Mouse (Mus musculus) brain, adult 2 months (tissue): ENCODE data around the gene Maco1.

Experiments used
- DNase-seq: peaks from one replicate; pipeline ENCODE4 v3.0.0; 2011; ENCODE audit warnings: low read depth, low spot score

Maco1 gene

GRCm38 (mm10) chr4:134853259-134853636 lies at the start of gene Maco1:
Maco1 (minus strand) TSS chr4:134853345.
- DNase-seq = peak; percentile 99

- DNase-seq = peak; percentile 60
These were observed 48.0 kb upstream of the Maco1 start for GRCm38 (mm10) chr4:134901126-134901525.

GRCm38 (mm10) chr4:134897256-134897655 lies 44.1 kb upstream of the Maco1 start:
- no peak for DNase-seq

GRCm38 (mm10) chr4:134892096-134892495 lies 39.0 kb upstream of the Maco1 start:
- DNase-seq = peak; percentile 51

- peak; percentile 52 for DNase-seq
These were observed 31.2 kb upstream of the Maco1 start for GRCm38 (mm10) chr4:134884364-134884763.

GRCm38 (mm10) chr4:134883808-134884207 lies 30.7 kb upstream of the Maco1 start:
- no peak for DNase-seq

- DNase-seq = peak; percentile 45
These were observed 30.1 kb upstream of the Maco1 start for GRCm38 (mm10) chr4:134883266-134883665.

- DNase-seq = peak; percentile 16
These were observed 26.9 kb upstream of the Maco1 start for GRCm38 (mm10) chr4:134880041-134880440.

- peak; percentile 80 for DNase-seq
These were observed 26.4 kb upstream of the Maco1 start for GRCm38 (mm10) chr4:134879410-134879981.

GRCm38 (mm10) chr4:134876171-134876570 lies 23.0 kb upstream of the Maco1 start:
- no peak for DNase-seq

GRCm38 (mm10) chr4:134871950-134872349 lies 18.8 kb upstream of the Maco1 start:
- no peak for DNase-seq

- DNase-seq = no peak
These were observed 18.3 kb upstream of the Maco1 start for GRCm38 (mm10) chr4:134871477-134871876.

- no peak for DNase-seq
These were observed 16.8 kb upstream of the Maco1 start for GRCm38 (mm10) chr4:134869815-134870375.

- no peak for DNase-seq
These were observed 16.1 kb upstream of the Maco1 start for GRCm38 (mm10) chr4:134869068-134869730.

- DNase-seq = no peak
These were observed 15.3 kb upstream of the Maco1 start for GRCm38 (mm10) chr4:134868490-134868889.

- DNase-seq = no peak
These were observed 14.9 kb upstream of the Maco1 start for GRCm38 (mm10) chr4:134868065-134868464.

GRCm38 (mm10) chr4:134867661-134868060 lies 14.5 kb upstream of the Maco1 start:
- DNase-seq = no peak

- DNase-seq = no peak
These were observed 14.1 kb upstream of the Maco1 start for GRCm38 (mm10) chr4:134867213-134867612.

GRCm38 (mm10) chr4:134865789-134866188 lies 12.6 kb upstream of the Maco1 start:
- no peak for DNase-seq

GRCm38 (mm10) chr4:134865340-134865739 lies 12.2 kb upstream of the Maco1 start:
- no peak for DNase-seq

GRCm38 (mm10) chr4:134863937-134864729 lies 11.0 kb upstream of the Maco1 start, which contains the start of gene Rhd:
Rhd (plus strand) TSS chr4:134864536.
- no peak for DNase-seq

GRCm38 (mm10) chr4:134862996-134863395 lies 9.9 kb upstream of the Maco1 start:
- no peak for DNase-seq
